Mouse (Mus musculus): ENCODE results near the gene BC030867. TPM values are rescaled to one million over a fixed set of nuclear protein-coding genes. Genes with fewer than 3 reads are reported as not detected.

Gene BC030867
- total and polyA plus RNA-seq, 2 experiments from 2014 or later = 2.2 to 3.9 TPM

DNA sequence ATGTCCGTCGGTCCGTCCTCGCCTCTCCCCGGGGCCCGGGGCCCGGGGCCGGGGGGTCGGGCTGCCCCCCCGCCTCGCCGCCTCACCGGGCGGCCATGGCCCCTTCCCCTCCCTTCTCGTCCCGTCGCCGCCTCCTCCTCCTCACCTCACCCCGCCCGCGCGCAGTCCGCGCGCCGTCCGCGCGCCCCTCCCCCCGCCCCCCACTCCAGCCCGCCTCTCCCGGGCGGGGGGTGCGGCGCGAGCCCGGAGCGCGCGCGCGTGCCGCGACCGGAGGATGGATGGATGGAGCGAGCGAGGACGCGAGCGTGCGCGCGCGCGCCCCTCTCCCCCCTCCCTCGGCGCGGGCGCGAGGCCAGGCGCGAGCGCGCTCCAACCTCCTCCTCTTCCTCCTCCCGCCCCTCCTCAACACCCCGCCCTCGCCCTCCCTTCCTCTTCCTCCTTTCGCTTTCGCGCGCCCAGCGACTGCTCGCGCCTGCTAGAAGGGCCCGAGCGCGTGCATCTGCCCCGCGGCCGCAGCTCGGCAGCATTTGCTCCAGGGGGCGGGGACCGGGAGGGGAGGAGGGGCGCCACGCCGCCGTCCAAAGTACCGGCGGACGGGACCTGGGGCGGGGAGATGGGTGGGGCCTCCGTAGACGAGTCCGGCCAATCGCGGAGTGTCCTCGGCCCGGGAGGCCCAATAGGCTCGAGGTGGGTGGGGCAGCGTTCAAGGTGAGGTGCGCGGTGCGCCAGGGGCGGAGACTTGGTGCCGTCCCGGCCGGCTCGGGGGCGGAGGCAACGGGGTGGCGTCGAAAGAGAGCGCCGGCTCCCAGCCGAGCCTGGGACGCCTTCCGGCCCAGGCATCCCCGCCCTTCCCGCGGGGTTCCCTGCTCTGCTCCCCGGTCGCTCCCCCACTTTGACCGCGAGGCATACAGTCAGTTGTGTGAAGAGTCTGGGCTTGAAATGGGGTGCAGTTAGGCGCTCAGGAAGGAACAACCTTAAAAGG lies 48.1 kb downstream of the BC030867 start, which contains the start of gene Atxn7l3:
Atxn7l3 (minus strand) TSS at position 141 of the 982 bp plus-strand sequence.
- under 1% methylated on average over 55 of the region's 125 CpGs for WGBS
- Histone ChIP-seq H3K9me3 (replicated peaks; ENCODE audit: control insufficient read depth, low read length) (no peaks in the 10 kb centered on the region), H3K4me3 (ENCODE audit: low read depth, low read length) (peak within 1 kb of the TSS; percentile 95), H3K27me3 (ENCODE audit: control insufficient read depth, insufficient read depth, low read length) (no peaks in the 10 kb centered on the region), H3K27ac (ENCODE audit: low read depth) (peak within 1 kb of the TSS; percentile 98), H3K36me3 (replicated peaks; ENCODE audit: control insufficient read depth, insufficient read depth, low read length) (peaks cover 25% of the 10 kb centered on the region), H3K9ac (replicated peaks; ENCODE audit: low read depth, low read length) (peak within 1 kb of the TSS; percentile 91), H3K4me1 (ENCODE audit: control insufficient read depth, insufficient read depth) (peaks cover 11% of the 10 kb centered on the region), H3K4me2 (ENCODE audit: low read depth, low read length) (peak within 1 kb of the TSS; percentile 78)
- DNase-seq (ENCODE audit: low spot score) = peak; percentile 99
- TF ChIP-seq CTCF (IDR thresholded peaks at IDR 0.05; ENCODE audit: low read depth) (no peak), EP300 (IDR thresholded peaks at IDR 0.05; ENCODE audit: low read depth) (peak; percentile 14; the same call in 1 of the 2 replicates)
- ATAC-seq (ENCODE audit: insufficient read depth, low read depth) = peak; percentile 94

DNA sequence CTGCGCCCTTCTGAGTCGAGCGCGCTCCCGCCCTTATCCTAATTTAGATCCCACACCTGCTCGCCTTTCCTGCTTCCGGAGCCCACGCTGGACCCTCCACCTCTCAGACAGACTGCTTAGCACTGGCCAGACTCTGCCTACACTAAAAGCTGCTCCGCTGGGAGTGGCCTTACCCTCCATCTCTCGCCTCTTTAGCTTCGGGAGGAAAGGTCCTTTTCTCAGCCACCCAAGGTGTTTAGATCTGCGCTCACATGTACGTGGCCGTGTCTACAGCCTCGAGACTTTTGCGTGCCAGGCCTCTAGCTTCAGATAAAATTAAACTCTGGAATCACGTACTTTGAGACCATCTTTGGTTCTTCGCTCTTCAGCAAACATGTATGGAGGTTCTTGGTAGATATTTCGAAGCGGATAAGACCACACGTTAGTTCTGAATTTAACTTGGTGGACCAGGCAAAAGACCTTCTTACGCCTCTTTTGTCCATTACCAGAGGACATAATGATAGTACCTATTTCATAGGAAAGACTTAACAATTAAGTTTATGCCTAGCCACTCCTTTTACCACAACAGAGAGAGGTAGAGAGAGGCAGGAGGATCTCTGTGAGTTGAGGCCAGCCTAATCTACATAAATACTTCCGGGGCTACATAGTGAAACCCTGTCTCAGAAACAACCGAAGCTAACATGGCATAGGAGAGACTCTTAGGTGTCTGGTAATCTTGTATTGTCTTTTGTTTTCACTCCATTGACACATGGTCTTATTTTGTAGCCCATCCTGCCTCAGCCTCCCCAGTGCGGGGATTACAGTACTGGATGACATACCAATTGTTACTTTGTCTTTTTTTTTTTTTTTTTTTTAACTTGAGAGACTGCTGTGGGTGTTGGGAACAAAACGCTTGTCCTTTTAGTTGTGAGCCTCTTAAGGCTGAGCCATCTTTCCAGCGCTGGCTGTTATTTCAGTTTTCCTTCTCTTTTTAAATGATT lies 49.2 kb downstream of the BC030867 start:
- Histone ChIP-seq H3K9ac (replicated peaks; ENCODE audit: low read depth, low read length) (peak overlapping the region; percentile 57), H3K4me3 (ENCODE audit: low read depth, low read length) (peak overlapping the region; percentile 95), H3K27ac (ENCODE audit: low read depth) (peak overlapping the region; percentile 98), H3K9me3 (replicated peaks; ENCODE audit: control insufficient read depth, low read length) (no peaks in the 10 kb centered on the region), H3K27me3 (ENCODE audit: control insufficient read depth, insufficient read depth, low read length) (no peaks in the 10 kb centered on the region), H3K36me3 (replicated peaks; ENCODE audit: control insufficient read depth, insufficient read depth, low read length) (peaks cover 14% of the 10 kb centered on the region), H3K4me1 (ENCODE audit: control insufficient read depth, insufficient read depth) (peaks cover 11% of the 10 kb centered on the region), H3K4me2 (ENCODE audit: low read depth, low read length) (peak overlapping the region; percentile 78)
- TF ChIP-seq EP300 (IDR thresholded peaks at IDR 0.05; ENCODE audit: low read depth) = no peak
- TF ChIP-seq CTCF (IDR thresholded peaks at IDR 0.05; ENCODE audit: low read depth) = no peak
- WGBS = 23% methylated on average over 27 of the region's 27 CpGs
- DNase-seq (ENCODE audit: low spot score) (no peak), ATAC-seq (ENCODE audit: insufficient read depth, low read depth) (0 out of 2 replicates have a peak, but pooled peaks have one; percentile 1)

DNA sequence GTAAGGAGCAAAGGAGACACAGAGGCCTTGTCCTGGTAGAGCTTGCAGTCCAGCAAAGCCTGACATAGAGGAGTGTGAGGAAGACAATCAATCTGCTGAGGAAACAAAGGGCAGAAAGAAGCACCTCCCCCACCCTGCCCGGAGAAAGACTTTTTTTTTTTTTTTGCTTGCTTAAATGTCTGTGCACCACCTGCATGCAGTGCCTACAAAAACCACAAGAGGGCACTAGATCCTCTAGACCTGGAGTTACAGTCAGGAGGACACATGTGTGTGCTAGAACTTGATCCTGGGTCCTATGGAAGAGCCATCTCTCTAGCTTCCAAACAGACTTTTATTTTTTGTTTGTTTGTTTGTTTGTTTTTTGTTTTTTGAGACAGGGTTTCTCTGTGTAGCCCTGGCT lies 51.2 kb downstream of the BC030867 start:
- H3K27me3 ChIP-seq (ENCODE audit: control insufficient read depth, insufficient read depth, low read length) = no peaks in the 10 kb centered on the region
- DNase-seq (ENCODE audit: low spot score) = no peak

DNA sequence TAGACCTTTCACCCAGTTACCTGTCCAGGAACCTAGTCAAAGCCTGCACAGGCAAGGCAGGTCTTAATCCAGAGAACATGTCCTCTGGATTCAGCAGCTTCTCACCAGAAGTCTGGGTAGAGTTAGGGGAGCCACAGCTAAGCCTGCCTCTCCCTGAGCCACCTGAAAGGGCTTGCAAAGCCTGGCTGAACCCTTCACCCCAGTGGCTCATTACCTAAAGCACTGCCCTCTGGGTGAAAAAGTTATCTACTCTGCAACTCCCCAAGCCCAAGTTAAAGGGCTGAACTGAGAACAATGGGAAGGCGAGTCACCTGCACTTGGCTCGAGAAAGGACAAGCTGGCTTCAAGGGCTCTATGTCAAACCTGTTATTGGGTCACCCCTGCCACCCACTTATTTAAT lies 55.5 kb downstream of the BC030867 start:
- H3K27ac ChIP-seq (ENCODE audit: low read depth) = no peak overlapping the region
- TF ChIP-seq EP300 (IDR thresholded peaks at IDR 0.05; ENCODE audit: low read depth) = no peak
- TF ChIP-seq CTCF (IDR thresholded peaks at IDR 0.05; ENCODE audit: low read depth) = no peak
- ATAC-seq (ENCODE audit: insufficient read depth, low read depth) = no peak
- H3K4me2 ChIP-seq (ENCODE audit: low read depth, low read length) = no peak overlapping the region
- no peak overlapping the region for H3K9ac ChIP-seq (replicated peaks; ENCODE audit: low read depth, low read length)
- DNase-seq (ENCODE audit: low spot score) = no peak
- H3K9me3 ChIP-seq (replicated peaks; ENCODE audit: control insufficient read depth, low read length) = no peaks in the 10 kb centered on the region
- H3K4me3 ChIP-seq (ENCODE audit: low read depth, low read length) = no peak overlapping the region
- no peaks in the 10 kb centered on the region for H3K4me1 ChIP-seq (ENCODE audit: control insufficient read depth, insufficient read depth)
- H3K27me3 ChIP-seq (ENCODE audit: control insufficient read depth, insufficient read depth, low read length) = no peaks in the 10 kb centered on the region
- 31% methylated on average over 2 of the region's 2 CpGs for WGBS
- peaks cover 24% of the 10 kb centered on the region for H3K36me3 ChIP-seq (replicated peaks; ENCODE audit: control insufficient read depth, insufficient read depth, low read length)

More for the DNA sequence above, 51.2 kb downstream of the BC030867 start:
- ATAC-seq (ENCODE audit: insufficient read depth, low read depth) = no peak
- peaks cover 8% of the 10 kb centered on the region for H3K4me1 ChIP-seq (ENCODE audit: control insufficient read depth, insufficient read depth)
- H3K4me3 ChIP-seq (ENCODE audit: low read depth, low read length) = no peak overlapping the region
- H3K36me3 ChIP-seq (replicated peaks; ENCODE audit: control insufficient read depth, insufficient read depth, low read length) = no peaks in the 10 kb centered on the region
- H3K4me2 ChIP-seq (ENCODE audit: low read depth, low read length) = no peak overlapping the region
- H3K27ac ChIP-seq (ENCODE audit: low read depth) = no peak overlapping the region
- H3K9ac ChIP-seq (replicated peaks; ENCODE audit: low read depth, low read length) = no peak overlapping the region
- no peaks in the 10 kb centered on the region for H3K9me3 ChIP-seq (replicated peaks; ENCODE audit: control insufficient read depth, low read length)
- TF ChIP-seq EP300 (IDR thresholded peaks at IDR 0.05; ENCODE audit: low read depth) = no peak
- TF ChIP-seq CTCF (IDR thresholded peaks at IDR 0.05; ENCODE audit: low read depth) = peak; percentile 62
- 7% methylated on average over 1 of the region's 1 CpGs for WGBS

DNA sequence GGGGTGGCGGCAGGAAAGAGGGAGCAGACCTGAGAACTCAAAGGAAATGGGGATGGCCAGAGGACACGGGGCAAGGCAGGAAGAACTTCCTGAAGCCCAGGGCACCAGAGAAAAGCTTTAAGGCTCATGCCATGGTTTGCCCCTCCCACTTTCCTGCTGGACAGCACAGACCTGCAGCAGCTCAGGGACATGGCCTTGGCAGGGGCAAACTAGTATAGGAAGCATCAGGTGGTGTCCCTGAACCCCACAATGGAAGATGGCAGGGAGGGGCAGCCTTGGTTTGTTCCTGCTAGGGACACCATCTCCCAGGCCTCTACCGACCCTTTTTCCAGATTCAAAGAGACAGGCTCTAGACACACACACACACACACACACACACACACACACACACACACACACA lies 56.7 kb downstream of the BC030867 start:
- no peak for DNase-seq (ENCODE audit: low spot score)
- Histone ChIP-seq H3K4me1 (ENCODE audit: control insufficient read depth, insufficient read depth) (no peaks in the 10 kb centered on the region), H3K36me3 (replicated peaks; ENCODE audit: control insufficient read depth, insufficient read depth, low read length) (peaks cover 30% of the 10 kb centered on the region), H3K27me3 (ENCODE audit: control insufficient read depth, insufficient read depth, low read length) (no peaks in the 10 kb centered on the region), H3K9ac (replicated peaks; ENCODE audit: low read depth, low read length) (no peak overlapping the region), H3K9me3 (replicated peaks; ENCODE audit: control insufficient read depth, low read length) (no peaks in the 10 kb centered on the region), H3K4me2 (ENCODE audit: low read depth, low read length) (no peak overlapping the region), H3K4me3 (ENCODE audit: low read depth, low read length) (no peak overlapping the region), H3K27ac (ENCODE audit: low read depth) (no peak overlapping the region)
- TF ChIP-seq EP300 (IDR thresholded peaks at IDR 0.05; ENCODE audit: low read depth) (no peak), CTCF (IDR thresholded peaks at IDR 0.05; ENCODE audit: low read depth) (no peak)
- 46% methylated on average over 3 of the region's 3 CpGs for WGBS
- ATAC-seq (ENCODE audit: insufficient read depth, low read depth) = no peak
